Mouse (Mus musculus) ES-E14 (cell line): ENCODE measurements around the gene Tbc1d2b. TPM values are rescaled to one million over a fixed set of nuclear protein-coding genes. Genes with fewer than 3 reads are reported as not detected.

ENCODE experiments used
- DNase-seq: peaks from one replicate; pipeline ENCODE4 v3.0.0-alpha.2; 2013; ENCODE audit warnings: low read depth, low spot score
- H3K27ac ChIP-seq: 2 replicates; pipeline ENCODE4 v1.5.1; 2012; ENCODE audit warnings: low read depth, mild to moderate bottlenecking, low read length, moderate library complexity, mixed read lengths; ENCODE audit not compliant: poor library complexity, insufficient read depth, severe bottlenecking
- H3K36me3 ChIP-seq: 2 replicates; pipeline ENCODE4 v1.6.1; 2012; ENCODE audit warnings: mild to moderate bottlenecking, low read length, moderate library complexity, mixed read lengths; ENCODE audit not compliant: control insufficient read depth, poor library complexity, insufficient read depth, severe bottlenecking
- H3K4me1 ChIP-seq, 2 experiments: fragments of 150-350 bp in 1 of 2; sonication (generic) in 1 of 2; 2 replicates each; pipeline ENCODE4 v1.6.1; 2012; ENCODE audit warnings: low read length in 2 of 2, mild to moderate bottlenecking in 1 of 2, mixed read lengths in 1 of 2; ENCODE audit not compliant: control insufficient read depth in 2 of 2, insufficient read depth in 2 of 2, poor library complexity in 1 of 2
- H3K4me3 ChIP-seq, 2 experiments: fragments of 150-350 bp in 1 of 2; sonication (generic) in 1 of 2; 2 replicates each; pipeline ENCODE4 v1.5.1; 2012; ENCODE audit warnings: low read length in 2 of 2, low read depth in 1 of 2, mild to moderate bottlenecking in 1 of 2, mixed read lengths in 1 of 2; ENCODE audit not compliant: insufficient read depth in 1 of 2, poor library complexity in 1 of 2, severe bottlenecking in 1 of 2
- H3K9ac ChIP-seq: 2 replicates; pipeline ENCODE4 v1.6.1; 2012; ENCODE audit warnings: low read depth, mild to moderate bottlenecking, low read length, mixed read lengths; ENCODE audit not compliant: poor library complexity, insufficient read depth, severe bottlenecking
- H3K9me3 ChIP-seq: fragments of 150-350 bp; sonication (generic); 2 replicates; pipeline ENCODE4 v1.6.1; 2012; ENCODE audit warnings: low read depth, mild to moderate bottlenecking, low read length; ENCODE audit not compliant: control insufficient read depth, insufficient read depth
- CHD2 ChIP-seq: IDR thresholded peaks from 2 replicates; pipeline ENCODE4 v1.6.1; 2014; ENCODE audit warnings: mild to moderate bottlenecking, low read depth, low read length, inconsistent platforms
- HCFC1 ChIP-seq: IDR thresholded peaks from 2 replicates; pipeline ENCODE4 v1.6.1; 2012; ENCODE audit warnings: low read length, inconsistent platforms, borderline replicate concordance; ENCODE audit not compliant: insufficient read depth
- MAFK ChIP-seq: IDR thresholded peaks from 2 replicates; pipeline ENCODE4 v1.6.1; 2014; ENCODE audit warnings: mild to moderate bottlenecking, low read depth, low read length, inconsistent platforms; ENCODE audit not compliant: insufficient read depth
- ZC3H11A ChIP-seq: IDR thresholded peaks from 2 replicates; pipeline ENCODE4 v1.6.1; 2012; ENCODE audit warnings: low read depth, mild to moderate bottlenecking, inconsistent platforms, low read length, borderline replicate concordance
- ZNF384 ChIP-seq: IDR thresholded peaks from 2 replicates; pipeline ENCODE4 v1.6.1; 2012; ENCODE audit warnings: low read depth, low read length, inconsistent platforms
- in situ Hi-C, 2 experiments: fragments of 600-800 bp; cut with MboI; formaldehyde crosslinking; loops; one replicate each; pipeline ENCODE4 v1.15.1; 2025; ENCODE audit warnings: low sequenced_read_pairs in 2 of 2, inconsistent platforms in 1 of 2; ENCODE audit not compliant: unreplicated experiment in 2 of 2
- total RNA-seq: library from RNA; depleted of rRNA; stranded (reverse); fragments of 300-350 nt; gene quantifications from 2 replicates; pipeline ENCODE4 v1.2.3, GENCODE M21; 2012

Gene Tbc1d2b
- total RNA-seq, 1 experiment, result 10.2 TPM

GRCm38 (mm10) chr9:90197116-90197665, 73.4 kb downstream of the Tbc1d2b start:
- Histone ChIP-seq H3K9ac (no peak overlapping the region), H3K4me3 (no peak overlapping the region), H3K27ac (no peak overlapping the region), H3K9me3 (no peaks in the 10 kb centered on the region), H3K4me1 (no peaks in the 10 kb centered on the region), H3K36me3 (no peaks in the 10 kb centered on the region)
- DNase-seq, result no peak
- in situ Hi-C loops, result no loop called here
- TF ChIP-seq ZNF384, result no peak
- no peak for TF ChIP-seq ZC3H11A
- TF ChIP-seq MAFK, result no peak
- no peak for TF ChIP-seq CHD2
- no peak for TF ChIP-seq HCFC1

GRCm38 (mm10) chr9:90196262-90196661, 74.3 kb downstream of the Tbc1d2b start:
- no peak overlapping the region for H3K4me3 ChIP-seq
- TF ChIP-seq CHD2 (no peak), MAFK (no peak), ZC3H11A (no peak), ZNF384 (no peak), HCFC1 (no peak)
- in situ Hi-C loops, result no loop called here
- H3K9ac ChIP-seq, result no peak overlapping the region
- no peak overlapping the region for H3K27ac ChIP-seq
- no peaks in the 10 kb centered on the region for H3K9me3 ChIP-seq
- DNase-seq, result no peak
- no peaks in the 10 kb centered on the region for H3K4me1 ChIP-seq
- H3K36me3 ChIP-seq, result no peaks in the 10 kb centered on the region

- Histone ChIP-seq H3K27ac (no peak overlapping the region), H3K9me3 (no peaks in the 10 kb centered on the region), H3K4me3 (no peak overlapping the region), H3K36me3 (no peaks in the 10 kb centered on the region), H3K4me1 (no peaks in the 10 kb centered on the region), H3K9ac (no peak overlapping the region)
- in situ Hi-C loops, result no loop called here
- DNase-seq, result no peak
- TF ChIP-seq ZC3H11A (no peak), HCFC1 (no peak), MAFK (no peak), ZNF384 (no peak), CHD2 (no peak)
Measured at GRCm38 (mm10) chr9:90195000-90195399, 75.6 kb downstream of the Tbc1d2b start.

- no peaks in the 10 kb centered on the region for H3K4me1 ChIP-seq
Measured at GRCm38 (mm10) chr9:90189391-90189790, 81.2 kb downstream of the Tbc1d2b start.

GRCm38 (mm10) chr9:90188893-90189292, 81.7 kb downstream of the Tbc1d2b start:
- Histone ChIP-seq H3K27ac (no peak overlapping the region), H3K4me3 (no peak overlapping the region), H3K36me3 (no peaks in the 10 kb centered on the region), H3K9ac (no peak overlapping the region), H3K9me3 (no peaks in the 10 kb centered on the region), H3K4me1 (no peaks in the 10 kb centered on the region)
- TF ChIP-seq ZC3H11A, result no peak
- in situ Hi-C loops, result no loop called here
- no peak for DNase-seq

More at GRCm38 (mm10) chr9:90189391-90189790, 81.2 kb downstream of the Tbc1d2b start:
- DNase-seq, result no peak
- Histone ChIP-seq H3K9ac (no peak overlapping the region), H3K4me3 (no peak overlapping the region), H3K27ac (no peak overlapping the region), H3K36me3 (no peaks in the 10 kb centered on the region), H3K9me3 (no peaks in the 10 kb centered on the region)
- in situ Hi-C loops, result no loop called here
- no peak for TF ChIP-seq ZC3H11A
- no peak for TF ChIP-seq MAFK
- no peak for TF ChIP-seq HCFC1
- TF ChIP-seq CHD2, result no peak
- no peak for TF ChIP-seq ZNF384
